Mouse (Mus musculus): ENCODE measurements around the gene Golga3.
A peak's percentile ranks its signal among the peaks of the same experiment; 100 is the strongest.

Golga3 gene

DNA sequence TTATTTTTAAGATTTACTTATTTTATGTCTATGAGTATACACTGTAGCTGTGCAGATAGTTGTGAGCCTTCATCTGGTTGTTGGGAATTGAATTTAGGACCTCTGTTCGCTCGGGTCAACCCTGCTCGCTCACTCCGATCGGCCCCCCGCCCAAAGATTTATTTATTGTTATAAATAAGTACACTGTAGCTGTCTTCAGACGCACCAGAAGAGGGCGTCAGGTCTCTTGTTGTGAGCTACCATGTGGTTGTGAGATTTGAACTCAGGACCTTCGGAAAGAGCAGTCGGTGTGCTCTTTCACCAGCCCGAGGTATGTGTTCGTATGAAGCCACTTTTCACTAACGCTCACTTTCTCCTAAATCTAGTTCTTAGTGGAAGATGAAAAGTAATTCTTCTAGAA, 55.1 kb downstream of the Golga3 start:
- peak in 1 of 2 experiments; percentile 9 for DNase-seq

DNA sequence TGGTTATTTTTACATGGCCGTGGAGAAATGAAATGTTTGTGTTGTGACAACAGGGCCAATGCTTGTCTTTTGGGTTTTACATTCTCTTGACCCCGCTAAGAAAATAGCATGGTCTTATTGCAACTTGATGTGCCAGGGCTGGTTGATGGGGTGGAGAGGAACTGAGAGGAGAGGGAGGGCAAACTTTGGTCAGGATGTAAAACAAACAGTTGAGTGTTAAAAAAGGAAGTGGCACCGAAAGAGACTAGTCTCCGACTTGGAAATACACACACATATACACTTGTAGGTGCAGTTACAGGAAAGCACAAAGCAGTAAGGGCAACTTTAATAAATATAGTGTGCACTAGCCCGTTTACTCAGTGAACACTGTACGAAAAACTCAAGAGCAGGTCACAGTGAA, 55.8 kb downstream of the Golga3 start:
- no peak for DNase-seq

DNA sequence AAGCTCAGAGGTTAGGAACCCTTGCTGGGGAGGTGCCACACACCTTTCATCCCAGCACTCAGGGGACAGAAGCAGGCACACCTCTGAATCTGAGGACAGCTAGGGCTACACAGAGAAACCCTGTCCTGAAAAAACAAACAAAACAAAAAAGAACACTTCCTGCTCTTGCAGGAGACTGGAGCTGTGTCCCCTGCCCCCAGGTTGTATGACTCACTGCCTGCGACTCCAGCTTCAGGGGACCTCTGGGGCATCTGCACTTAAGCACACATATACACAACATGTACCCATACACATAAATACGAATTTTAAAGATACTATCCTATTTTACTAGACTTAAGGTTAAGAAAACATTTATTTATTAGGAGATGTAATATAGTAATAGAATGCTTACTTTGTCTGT, 67.6 kb downstream of the Golga3 start:
- DNase-seq: no peak

DNA sequence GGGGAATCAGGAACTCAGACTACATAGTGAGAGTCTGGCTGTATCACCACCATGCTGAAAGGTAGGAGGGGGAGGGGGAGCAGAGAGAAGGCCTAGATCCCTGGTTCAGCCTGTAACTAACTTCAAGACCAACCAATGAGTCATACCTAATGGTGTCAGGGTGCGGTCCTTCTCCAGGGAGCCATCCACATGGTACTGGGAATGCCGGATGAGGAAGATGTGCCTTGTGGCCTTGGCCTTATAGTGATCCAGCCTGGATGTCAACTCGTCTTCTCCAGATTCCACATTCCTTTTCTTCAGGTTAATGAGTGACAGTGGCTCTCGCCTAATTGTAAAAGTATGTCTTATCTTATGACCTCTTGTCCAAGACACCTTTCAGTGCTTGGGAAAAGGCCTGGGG, 90.4 kb downstream of the Golga3 start:
- DNase-seq: no peak

DNA sequence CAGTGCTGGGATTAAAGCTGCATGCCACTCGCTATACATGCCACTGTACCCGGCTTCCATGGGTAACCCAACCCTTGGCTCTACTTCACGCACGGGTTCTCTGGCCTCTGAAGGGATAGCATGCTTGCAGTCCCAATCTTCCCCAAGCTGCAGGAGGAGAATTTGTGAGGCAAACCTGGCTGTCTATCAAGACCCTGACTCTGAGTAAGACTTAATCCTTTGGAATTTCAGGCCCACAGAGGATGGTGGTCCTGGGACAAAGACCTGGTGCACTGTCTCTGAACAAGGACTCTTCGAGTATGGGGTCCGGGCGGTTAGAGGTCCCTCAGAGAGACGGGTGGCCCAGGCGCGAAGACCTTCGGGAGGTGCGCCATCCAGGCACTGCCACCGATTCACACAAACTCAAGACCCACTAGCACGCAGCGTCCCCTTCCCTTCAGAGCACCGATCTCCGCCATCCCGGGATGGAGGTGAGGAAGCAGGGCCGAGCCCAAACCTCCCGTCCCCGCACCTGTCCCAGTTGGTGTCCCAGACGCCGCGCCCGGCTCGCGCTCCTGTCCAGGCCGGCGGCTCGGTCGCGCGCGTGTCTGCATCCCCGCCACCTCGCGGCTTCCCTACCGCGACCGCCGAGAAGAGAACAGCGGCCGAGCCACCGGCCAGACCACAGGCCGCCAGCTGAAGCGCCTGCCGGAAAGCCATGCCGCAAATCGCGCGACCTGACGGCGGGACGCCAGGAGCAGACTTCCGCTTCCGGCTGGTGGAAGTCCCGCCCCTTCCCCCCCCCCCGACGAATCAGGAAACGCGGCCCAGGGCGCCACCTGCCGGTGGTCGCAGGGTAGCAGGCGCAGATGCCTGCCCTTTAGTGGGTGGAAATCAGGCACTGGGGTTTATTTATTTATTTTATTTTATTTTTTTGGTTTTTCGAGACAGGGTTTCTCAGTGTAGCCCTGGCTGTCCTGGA, 92.9 kb downstream of the Golga3 start, which contains the start of gene Pgam5:
Gene Pgam5 (minus strand): TSS at position 773 of the 961 bp plus-strand sequence.
- DNase-seq: peak; percentile 93 to 95

DNA sequence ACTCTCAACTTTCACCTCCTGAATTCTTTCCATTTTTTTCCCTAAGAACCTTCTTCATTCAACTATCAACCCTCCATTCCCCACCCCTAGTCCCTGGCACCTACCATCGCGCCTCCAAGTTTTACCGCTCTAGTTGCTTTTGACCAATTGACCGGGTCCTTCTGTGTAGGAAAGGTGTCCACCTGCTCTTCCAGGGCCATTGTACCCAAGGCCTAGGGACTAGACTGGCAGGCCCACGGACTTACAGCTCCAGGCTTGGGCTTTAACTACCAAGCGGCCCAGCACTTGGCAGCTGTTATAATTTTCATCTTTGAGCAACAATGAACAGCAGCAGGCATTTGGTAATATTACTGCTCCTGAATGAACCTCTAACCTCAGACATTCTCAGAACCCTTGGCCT, 93.7 kb downstream of the Golga3 start:
- no peak for DNase-seq

DNA sequence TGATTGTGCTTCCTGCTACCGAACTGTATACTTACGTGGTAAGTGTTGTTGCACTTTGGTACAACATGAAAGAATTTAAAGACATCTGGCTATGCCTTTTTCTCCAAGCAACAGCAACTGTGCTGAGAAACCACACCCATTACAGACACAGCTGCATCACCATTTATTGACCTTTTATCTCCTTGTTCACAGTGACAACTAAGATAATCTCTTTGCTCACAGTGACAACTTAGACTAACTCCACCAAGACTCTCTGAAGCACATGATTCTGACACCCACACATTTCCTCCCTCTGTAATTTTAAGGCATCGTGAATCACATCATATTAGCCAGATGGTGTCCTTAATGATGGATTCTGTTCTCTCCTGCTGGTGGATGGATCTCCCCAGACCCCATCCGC, 97.6 kb downstream of the Golga3 start:
- no peak for DNase-seq

DNA sequence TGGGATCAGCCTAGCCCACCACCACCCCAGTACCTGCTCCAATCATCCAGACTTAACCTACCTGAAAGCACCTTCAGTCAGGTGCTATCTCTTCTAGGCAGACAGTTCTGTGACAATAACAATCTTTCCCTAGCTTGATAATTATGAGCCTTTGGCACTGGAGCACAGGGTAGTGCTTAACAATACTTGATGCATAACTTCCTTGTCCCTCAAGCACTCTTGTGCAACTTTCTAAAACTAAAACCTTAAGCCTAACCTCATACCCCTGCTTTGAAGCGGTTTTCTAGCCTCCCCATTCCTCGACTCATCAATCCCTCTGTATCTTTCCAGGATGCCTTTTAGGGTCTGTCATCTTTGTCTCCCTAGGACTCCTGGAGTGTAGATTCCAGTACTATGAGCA, 98.3 kb downstream of the Golga3 start:
- DNase-seq: no peak
